Mouse (Mus musculus) kidney, embryonic 15.5 days (tissue): ENCODE results near the gene Adk. TPM values are rescaled to one million over a fixed set of nuclear protein-coding genes. Genes with fewer than 3 reads are reported as not detected.
"Not testable (repeated sequence)": the region's sequence is repeated elsewhere in the genome, so short reads cannot be mapped to it uniquely, and the experiment has no call there.

ENCODE experiments used
- ATAC-seq: fragments of 200-750 bp; cut with Nextera tagmentation; replicated peaks from 2 replicates; pipeline ENCODE4 v1.8.0; 2017; ENCODE audit warnings: moderate TSS enrichment; ENCODE audit not compliant: low FRiP score
- H3K27ac ChIP-seq: fragments of 300-500 bp; sonication (generic); 2 replicates; pipeline ENCODE4 v1.5.1; 2015; ENCODE audit warnings: mild to moderate bottlenecking, inconsistent platforms
- H3K27me3 ChIP-seq: fragments of 300-500 bp; sonication (generic); 2 replicates; pipeline ENCODE4 v1.6.1; 2015; ENCODE audit warnings: inconsistent platforms
- H3K36me3 ChIP-seq: fragments of 300-500 bp; sonication (generic); 2 replicates; pipeline ENCODE4 v1.6.1; 2015; ENCODE audit warnings: inconsistent platforms
- H3K4me1 ChIP-seq: fragments of 300-500 bp; sonication (generic); 2 replicates; pipeline ENCODE4 v1.6.1; 2015; ENCODE audit warnings: inconsistent platforms
- H3K4me2 ChIP-seq: fragments of 300-500 bp; sonication (generic); 2 replicates; pipeline ENCODE4 v1.6.1; 2015; ENCODE audit warnings: moderate library complexity, mild to moderate bottlenecking, inconsistent platforms
- H3K4me3 ChIP-seq: fragments of 300-500 bp; sonication (generic); replicated peaks from 2 replicates; pipeline ENCODE4 v1.5.1; 2015; ENCODE audit warnings: mild to moderate bottlenecking, inconsistent platforms
- H3K9ac ChIP-seq: fragments of 300-500 bp; sonication (generic); 2 replicates; pipeline ENCODE4 v1.6.1; 2015; ENCODE audit warnings: mild to moderate bottlenecking, inconsistent platforms
- H3K9me3 ChIP-seq: fragments of 300-500 bp; sonication (generic); replicated peaks from 2 replicates; pipeline ENCODE4 v1.6.1; 2016; ENCODE audit warnings: inconsistent platforms
- WGBS: fragments of 180-500 bp; shearing (Covaris S2); methylation state at CpG from one replicate; pipeline ENCODE4 v1.1.7; 2015; ENCODE audit warnings: mixed read lengths; 5-methylcytosine and 5-hydroxymethylcytosine counted together
- polyA plus RNA-seq: library from polyadenylated mRNA; unstranded; fragments of >200 nt; fragmentation: Nextera tagmentation; extraction: Ambion mirVana; gene quantifications from 2 replicates; pipeline ENCODE4 v1.2.1, GENCODE M21; 2015

Gene Adk
- polyA plus RNA-seq, 1 experiment from 2014 or later, result 156 TPM

DNA sequence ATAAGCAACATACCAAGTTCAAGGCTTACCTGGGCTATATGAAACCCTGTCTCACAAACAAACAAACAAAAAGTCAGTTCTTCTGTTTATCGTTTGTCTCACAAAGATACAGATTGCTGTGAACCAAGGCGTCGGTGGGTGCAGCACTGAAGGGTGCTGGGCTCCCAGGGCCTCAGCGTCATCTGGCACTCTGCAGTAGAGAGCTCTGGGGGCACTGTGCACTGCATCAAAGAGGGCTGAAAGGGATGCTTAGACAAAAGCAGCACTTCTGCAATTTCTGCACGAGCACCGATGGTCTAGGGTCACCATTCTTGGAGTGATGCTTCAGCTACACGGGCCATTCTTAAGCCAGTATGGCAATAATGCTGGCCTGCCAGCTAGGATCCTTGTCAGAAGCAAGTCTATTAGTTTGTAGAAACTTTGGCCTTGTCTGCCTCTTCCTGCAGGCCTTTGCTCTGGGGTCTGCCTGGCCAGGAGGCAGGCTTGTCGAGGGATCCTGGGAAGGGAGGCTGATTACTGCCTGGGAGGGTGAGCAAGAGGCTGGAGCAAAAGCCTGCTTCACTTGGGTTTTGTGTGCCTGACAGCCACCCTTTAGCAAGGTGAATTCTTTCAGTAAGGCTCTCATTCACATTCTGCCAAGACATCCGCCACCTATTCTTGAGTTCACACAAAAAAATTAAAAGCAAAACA lies 436.2 kb downstream of the Adk start:
- 82% methylated on average over 8 of the region's 9 CpGs for WGBS
- H3K9me3 ChIP-seq, H3K27me3 ChIP-seq, H3K4me2 ChIP-seq, H3K9ac ChIP-seq, H3K36me3 ChIP-seq, H3K4me1 ChIP-seq, ATAC-seq, H3K4me3 ChIP-seq, H3K27ac ChIP-seq: not testable (repeated sequence)

DNA sequence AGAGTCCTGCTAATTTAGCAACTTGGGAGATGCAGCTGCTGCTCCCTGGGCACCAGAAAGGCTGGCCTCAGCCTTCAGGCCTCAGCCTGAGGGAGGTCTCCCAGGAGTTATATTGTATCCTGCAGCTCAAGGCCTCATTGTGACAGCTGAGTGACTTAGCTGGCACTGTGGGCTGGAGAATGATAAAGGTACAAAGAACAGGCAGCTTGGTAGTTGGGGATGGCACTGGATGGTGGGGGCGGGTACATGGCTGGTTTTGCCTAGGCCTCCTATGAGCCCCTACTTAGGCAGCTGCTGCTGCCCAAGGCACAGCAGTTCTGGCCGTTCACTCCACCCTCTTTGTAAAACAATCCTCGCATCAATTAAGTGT lies 436.7 kb downstream of the Adk start:
- Histone ChIP-seq H3K4me3 (no peak overlapping the region), H3K4me2 (no peak overlapping the region), H3K4me1 (no peaks in the 10 kb centered on the region), H3K27me3 (no peaks in the 10 kb centered on the region), H3K36me3 (no peaks in the 10 kb centered on the region), H3K9ac (no peak overlapping the region), H3K9me3 (no peaks in the 10 kb centered on the region), H3K27ac (no peak overlapping the region)
- WGBS, result 61% methylated on average over 3 of the region's 3 CpGs
- ATAC-seq, result no peak

DNA sequence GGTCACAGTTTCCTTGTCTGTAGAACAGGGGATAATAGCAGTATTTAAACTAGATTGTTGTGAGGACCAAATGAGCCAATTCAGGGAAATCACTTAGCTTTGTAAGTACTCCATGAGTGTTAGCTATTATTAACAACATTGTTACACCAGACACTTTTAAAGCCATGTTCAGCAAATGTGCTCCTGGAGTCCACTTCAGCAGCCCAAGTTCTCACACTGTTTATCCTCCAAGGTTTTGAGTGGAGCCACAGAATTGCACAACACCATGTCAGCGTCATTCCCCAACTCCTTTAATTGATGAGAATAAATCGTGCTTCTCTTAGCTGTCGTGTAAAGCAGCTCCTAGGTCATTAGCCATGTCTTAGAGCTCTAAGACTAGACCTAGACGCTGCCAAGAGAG lies 437.8 kb downstream of the Adk start:
- H3K9ac ChIP-seq, result no peak overlapping the region
- H3K36me3 ChIP-seq, result no peaks in the 10 kb centered on the region
- H3K27ac ChIP-seq, result no peak overlapping the region
- no peaks in the 10 kb centered on the region for H3K4me1 ChIP-seq
- no peak overlapping the region for H3K4me2 ChIP-seq
- WGBS, result 41% methylated on average over 4 of the region's 4 CpGs
- ATAC-seq, result no peak
- no peaks in the 10 kb centered on the region for H3K27me3 ChIP-seq
- no peaks in the 10 kb centered on the region for H3K9me3 ChIP-seq
- H3K4me3 ChIP-seq, result no peak overlapping the region

Other genes with a start within 250 kb of the Adk start
- gene Plau, start 215.9 kb upstream of the Adk start, polyA plus RNA-seq, result 10.7 and 12.4 TPM in 2 replicates
- 46.4 and 51.3 TPM in 2 replicates for gene Vcl, start 123.2 kb upstream of the Adk start, polyA plus RNA-seq
- 74.6 and 77.8 TPM in 2 replicates for gene Ap3m1, start 66 bp upstream of the Adk start, polyA plus RNA-seq